Mouse (Mus musculus) left cerebral cortex, adult 8-10 months (tissue): ENCODE data around the gene Itpkb. TPM values are rescaled to one million over a fixed set of nuclear protein-coding genes. Genes with fewer than 3 reads are reported as not detected.

Experiments used
- DNase-seq, 2 experiments: peaks; one replicate each; pipeline ENCODE4 v3.0.0; 2022; ENCODE audit warnings: low spot score in 2 of 2
- total RNA-seq, 4 experiments: library from RNA; stranded (reverse); gene quantifications; 2 replicates each; pipeline ENCODE4 v1.2.4; 2022

Itpkb gene
- total RNA-seq, 4 experiments from 2014 or later = 19.7 to 26.2 (median 21.4) TPM

DNA sequence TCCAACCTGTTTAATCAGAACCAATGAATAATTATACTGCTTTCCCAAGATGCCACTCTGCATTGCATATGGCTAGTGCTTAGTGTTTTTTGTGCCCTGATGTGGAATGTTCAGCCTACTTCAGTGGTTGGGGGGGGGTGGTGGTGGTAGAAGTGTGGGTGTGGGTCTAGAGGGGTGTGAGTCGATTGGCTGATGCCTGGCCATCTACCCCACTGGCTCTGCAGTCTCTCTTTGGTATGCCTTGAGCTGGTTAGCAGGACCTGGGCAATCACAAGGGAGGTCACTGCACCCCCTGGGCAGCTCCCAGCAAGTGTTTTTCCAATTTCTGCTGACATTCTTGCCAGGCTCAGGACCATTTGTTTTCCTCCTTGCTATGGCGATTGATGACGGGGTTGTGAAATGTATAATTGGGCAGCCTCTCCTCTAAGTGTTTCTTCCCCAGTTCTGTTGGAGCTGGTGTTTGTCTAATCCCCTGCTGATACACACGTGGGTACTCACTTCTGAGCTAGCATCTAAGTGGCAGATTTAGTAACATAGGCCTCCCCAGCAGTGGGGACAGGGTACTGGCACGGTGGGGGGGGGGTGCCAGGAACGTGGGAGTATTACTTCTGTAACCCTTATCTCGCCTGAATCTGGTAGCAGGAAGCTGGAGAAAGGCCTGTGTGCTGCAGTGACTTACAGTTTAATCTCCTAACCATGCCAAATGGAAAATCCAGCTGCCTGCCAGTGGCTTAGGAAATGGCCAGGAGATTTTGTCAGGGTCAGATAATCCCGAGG lies 13.3 kb downstream of the Itpkb start:
- no peak for DNase-seq

DNA sequence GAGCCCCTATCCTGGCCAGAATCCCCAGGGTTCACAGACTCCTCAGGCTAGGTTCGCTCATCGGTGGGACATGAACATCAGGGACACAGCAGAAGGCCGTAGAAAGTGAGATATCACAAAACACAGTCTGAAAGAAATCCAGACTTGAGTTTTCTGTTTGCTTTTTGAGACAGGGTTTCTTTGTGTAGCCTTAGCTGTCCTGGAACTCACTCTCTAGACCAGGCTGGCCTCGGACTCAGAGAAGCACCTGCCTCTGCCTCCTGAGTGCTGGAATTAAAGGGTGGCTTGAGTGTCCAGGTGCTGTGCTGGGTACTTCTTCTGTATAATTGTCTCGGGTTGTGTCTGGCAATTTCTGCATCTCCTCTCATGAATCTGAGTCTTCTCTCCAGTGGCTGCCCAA lies 14.8 kb downstream of the Itpkb start:
- no peak for DNase-seq

DNA sequence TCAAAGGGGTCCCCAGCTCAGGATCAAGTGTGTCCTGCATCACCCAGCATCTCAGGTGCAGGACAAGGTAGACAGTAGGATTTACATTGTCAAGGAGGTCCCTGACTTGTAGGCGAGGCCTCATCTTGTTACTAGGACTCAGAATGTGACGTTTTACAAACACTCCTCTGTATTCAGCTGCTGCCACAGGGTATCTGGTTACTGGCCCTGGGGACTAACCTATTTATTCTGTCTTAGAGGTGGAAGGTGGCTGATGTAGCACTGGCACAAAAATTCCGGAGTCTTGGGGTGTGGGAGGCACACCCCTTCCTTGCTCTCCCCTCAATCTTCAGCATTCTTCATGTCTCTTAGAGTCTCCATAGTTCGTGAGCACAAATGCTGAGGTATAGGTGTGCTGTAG lies 16.8 kb downstream of the Itpkb start:
- no peak for DNase-seq

DNA sequence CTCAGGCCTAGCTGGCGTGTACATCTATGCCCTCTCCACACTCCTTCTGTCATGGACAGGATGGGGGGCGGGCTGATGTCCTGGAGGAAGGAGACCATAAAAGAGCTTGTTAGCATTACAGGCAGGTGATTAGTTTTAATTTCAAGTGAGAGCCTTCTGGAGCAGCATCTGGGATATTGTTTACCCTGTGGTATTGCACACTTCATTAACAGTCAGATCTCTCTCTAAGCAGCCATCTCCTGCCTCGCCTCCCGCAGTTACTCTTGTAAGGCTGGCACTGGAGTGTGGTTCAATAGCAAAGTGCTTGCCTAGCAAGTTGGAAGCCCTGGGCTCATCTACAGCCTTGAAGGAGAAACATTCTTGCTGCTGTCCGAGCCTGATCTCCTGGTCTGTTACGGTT lies 17.6 kb downstream of the Itpkb start:
- DNase-seq = no peak

DNA sequence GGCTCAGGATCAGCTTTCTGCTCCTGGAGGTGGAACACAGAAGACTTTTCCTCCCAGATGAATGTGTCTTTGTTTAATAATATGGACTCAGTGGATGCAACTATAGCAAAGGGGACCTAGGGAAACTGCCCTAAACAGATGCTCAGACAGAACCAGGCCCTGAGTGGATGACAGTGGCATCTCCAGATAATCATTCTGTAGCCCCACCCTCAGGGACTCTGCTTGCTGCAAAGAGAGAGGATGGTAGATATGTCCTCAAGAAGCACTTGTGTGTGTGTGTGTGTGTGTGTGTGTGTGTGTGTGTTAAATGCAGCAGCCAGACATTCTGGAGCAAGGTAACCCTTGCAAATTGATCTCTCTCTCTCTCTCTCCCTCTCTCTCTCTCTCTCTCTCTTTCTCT lies 18.8 kb downstream of the Itpkb start:
- DNase-seq = no peak

DNA sequence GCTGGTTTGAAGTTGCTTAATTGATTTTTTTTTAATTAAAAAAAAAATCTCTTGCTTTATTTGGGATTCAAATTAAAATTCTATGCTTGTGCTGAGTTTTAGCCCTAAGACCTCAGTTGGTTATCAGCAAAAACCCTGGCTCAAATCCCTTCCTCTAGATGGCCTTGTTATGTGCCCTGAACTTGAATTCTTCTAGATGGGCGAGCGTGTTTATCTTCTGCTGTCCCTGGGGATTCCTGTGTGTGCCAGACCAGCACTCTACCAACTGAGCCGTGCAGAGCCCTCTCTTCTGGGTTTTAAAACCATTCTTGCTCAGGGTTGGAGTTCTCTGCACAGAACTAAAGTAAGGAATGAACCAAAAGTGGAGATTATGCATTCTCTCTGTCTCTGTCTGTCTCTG lies 22.0 kb downstream of the Itpkb start:
- no peak for DNase-seq

DNA sequence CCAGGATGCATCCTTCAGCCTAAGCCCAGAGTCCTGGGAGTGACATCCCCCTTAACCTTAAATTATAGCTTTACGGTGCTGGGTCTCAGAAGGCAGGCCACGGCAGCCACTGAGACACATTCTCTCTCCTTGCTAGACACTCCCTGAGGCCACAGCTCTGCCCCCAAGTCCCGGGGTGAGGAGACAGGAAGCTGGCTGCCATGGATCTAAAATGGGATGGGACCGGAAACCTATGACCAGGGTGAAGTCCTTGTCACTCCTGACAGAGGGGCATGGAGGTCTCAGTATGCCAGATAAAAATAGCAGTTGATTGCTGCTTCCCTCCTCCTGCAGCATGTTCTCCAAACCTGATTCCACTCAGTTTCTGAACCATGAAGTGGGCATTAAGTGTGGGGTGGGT lies 23.8 kb downstream of the Itpkb start:
- DNase-seq = no peak

DNA sequence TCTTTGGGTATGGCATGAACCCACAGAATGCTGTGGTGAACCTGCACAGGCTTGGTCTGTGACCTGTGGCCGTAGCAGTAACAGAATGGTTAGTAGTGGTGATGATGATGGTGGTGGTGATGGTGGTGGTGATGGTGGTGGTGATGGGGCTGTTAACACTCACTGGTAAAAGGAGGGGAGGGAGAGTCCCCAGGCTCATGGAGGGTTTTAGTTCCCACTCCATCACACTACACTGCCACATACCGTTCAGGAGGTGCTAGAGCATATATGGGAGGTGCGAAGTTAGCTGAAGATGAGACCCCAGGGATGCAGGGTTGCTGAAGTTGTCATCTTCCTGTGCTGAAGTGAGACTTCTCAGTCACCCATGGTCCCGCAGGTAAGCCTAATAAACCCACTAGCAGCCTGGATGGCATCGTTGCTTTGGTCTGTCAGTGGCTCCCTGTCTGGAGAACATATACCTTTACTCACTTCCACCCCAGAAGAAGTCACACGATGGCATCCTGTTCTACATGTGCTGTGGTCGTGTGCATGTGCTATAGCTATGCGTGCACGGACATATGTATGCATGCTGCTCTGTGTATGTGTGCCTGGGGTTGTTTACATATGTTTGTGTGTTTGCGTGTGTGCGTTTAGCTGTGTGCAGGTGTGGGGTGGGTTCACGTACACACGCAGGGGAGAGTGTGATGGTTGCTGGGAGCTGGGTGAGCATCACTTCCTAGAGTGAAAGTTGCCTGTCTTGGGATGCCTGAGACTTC lies 24.9 kb downstream of the Itpkb start:
- DNase-seq = no peak

DNA sequence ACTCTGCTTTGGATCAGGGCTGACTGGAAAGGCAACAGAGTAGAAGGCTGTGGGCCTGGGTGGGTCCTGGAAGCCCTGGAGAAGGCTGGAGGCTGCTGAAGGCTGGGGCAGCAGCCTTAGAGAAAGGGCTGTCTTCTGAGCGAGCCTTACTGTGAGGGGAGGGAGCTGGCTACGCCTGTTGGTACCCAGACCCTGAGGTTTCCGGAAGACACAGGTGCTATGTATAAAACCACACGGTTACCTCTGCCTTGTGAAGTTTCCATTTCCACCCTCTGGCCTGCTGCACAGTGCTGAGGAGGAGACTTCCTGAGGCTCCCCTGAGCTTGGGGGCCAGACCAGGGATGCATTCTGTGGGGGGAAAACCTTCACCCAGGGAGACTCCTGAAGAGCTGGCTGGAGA lies 25.9 kb downstream of the Itpkb start:
- no peak for DNase-seq

DNA sequence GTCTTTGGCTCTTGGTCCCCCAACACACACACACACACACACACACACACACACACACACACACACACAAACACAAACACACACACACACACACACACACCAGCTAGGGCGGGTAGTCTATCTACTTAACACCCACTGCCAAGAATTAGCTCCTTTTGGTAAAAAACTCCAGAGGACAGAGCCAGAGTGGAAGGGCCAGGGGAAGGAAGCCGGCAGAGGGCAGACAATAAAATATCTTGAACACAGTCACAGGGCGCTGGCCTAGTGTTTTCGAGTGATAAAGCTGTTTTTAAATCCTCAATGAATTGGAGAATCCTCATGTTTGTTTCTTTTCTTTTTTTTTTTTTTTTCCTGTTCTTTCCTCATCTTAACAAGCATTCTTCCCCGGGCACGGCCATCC lies 26.6 kb downstream of the Itpkb start:
- no peak for DNase-seq

DNA sequence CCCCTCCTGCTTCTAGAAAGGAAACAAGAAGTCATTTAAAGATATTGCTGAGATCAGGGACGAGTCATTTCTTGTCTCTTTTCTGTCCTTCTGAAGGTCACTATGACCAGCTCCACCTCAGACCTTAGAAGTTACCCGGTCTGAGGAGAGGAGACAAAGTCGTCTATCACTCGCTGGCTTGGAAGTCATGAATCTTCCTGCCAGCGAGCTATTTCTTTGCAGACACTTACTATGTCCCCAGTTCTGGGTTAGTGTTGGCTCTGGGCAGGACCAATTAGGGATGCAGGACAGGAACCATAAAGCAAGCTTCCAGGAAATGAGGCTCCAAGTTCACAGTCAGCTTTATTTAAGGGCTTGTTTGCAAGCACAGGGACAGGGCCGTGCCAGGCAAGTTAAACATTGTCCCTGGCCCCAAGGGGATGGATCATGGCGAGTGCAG lies 27.6 kb downstream of the Itpkb start:
- DNase-seq = no peak

DNA sequence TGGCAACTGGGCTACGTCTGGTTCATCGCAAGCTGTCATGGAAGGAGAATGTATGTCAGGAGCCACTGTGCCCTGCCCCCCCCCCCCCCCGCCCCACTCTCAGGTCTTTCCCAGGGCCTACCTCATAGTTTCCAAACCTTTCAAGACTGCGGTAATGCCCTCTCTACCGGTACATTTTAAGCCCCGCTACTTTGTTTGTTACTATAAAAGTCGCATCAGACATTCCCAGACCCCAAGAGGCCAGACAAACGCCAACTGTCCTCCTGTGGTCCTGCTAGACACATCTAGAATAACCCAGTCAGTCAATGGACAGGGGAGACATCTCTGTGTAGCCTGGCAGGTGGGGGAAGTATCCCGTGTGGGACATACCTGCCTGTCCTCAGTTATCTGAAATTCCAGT lies 28.2 kb downstream of the Itpkb start:
- DNase-seq = no peak

DNA sequence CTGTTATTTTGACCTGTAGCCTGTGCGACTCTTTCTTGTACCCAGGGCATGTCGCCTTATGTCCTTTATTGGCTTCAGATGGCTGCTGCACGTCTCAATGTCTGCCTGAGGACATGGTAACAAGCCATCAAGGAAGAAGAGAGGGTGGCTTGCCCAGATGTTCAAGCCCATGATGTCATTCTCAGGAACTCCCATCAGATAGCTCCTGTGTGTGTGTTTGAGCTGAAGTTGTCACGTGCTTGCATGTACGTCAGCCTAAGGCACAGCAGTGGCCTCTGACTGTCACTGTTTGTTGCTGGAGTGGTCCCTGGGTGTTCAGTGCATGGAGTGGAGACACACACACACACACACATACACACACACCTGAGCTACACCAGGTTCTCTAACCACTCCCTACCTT lies 29.0 kb downstream of the Itpkb start:
- DNase-seq = no peak

DNA sequence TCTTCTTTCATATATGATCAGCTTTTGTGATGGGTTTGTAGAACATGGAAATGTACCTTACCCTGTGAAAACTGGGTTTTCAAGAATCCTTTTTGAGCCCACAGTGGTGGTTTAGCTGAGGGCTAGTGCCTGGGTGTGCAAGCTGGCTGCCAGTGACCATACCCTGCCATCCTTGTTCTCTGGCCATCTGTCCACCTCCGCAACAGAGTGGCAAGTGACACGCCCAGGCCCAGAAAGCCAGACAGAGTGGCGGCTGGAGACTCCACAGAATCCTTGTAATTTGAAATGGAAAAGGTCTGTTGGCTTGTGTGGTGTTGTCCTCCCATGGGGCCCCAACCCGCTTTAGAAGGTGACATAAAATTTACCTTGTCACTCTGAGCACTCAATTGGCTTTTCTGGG lies 31.9 kb downstream of the Itpkb start:
- no peak for DNase-seq

DNA sequence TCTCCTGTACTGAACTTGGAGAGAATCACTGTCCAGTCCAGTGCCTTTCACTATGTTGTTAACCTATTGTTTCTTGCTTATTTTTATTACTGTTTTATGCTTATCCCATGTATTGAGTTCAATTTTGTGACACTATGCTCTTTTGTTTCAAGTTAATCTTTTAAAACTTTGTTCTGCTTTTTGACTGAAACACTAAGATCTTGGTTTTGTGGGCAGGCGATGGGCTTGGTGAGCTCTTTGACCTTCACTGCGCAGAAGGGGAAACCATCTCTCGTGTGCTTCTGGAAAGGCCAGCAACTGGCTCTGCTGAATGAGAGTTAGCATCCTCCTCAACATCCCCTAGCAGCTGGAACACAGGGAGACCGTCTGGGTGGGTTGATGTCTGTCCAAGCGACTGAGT lies 32.6 kb downstream of the Itpkb start:
- no peak for DNase-seq

DNA sequence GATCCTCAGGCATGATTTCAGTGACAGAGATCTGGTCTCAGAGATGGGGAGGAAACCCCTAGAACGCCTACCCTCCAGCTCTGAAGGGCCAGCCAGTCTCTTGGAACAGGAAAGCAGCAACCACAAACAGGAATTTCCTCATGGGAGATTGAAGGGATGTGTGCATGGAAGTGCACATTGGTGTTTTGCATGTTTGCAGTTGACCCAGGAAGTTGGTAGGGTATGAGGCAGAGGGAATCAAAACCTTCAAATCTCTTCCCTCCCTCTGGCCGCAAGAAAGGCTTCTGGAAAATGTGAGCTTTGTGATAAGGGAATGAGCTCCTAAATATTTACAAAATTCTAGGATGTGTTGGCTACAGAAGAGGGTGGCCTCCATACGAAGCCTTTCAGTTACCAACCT lies 33.0 kb downstream of the Itpkb start:
- DNase-seq = no peak

DNA sequence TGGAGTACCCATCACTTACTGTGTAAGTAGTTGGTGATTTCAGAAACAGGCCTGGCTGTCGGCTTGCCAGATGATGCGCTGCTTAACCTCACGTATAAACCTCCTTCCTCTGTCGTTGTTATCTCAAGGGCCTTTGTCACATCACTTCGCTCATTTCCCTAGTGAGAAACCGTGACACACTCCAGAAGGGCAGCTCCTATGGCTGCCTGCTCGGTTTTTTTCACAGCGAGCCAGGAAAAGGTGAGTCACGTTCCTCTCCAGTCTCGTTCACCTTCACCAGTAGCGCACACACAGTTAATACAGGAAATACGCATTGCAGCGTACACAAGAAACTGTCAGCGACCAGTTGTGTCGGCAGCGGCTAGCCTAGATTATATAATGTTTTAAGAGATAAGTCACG lies 33.7 kb downstream of the Itpkb start:
- DNase-seq = no peak

DNA sequence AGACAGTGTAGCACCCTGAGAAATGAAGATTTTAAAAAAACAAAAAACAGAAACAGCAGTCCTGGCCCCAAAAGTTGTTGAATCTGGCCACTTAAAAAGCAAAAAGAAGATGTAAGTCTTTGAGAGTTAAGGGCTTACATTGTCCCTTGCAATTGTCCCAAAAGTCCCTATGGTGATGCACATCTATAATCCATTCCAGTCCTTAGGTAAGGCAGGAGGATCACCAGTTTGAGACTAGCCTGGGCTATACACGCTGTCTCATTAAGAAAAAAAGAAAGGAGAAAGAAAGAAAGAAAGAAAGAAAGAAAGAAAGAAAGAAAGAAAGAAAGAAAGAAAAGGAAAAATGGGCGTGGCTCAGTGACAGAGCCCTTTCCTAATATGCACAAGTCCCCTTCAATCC lies 34.4 kb downstream of the Itpkb start:
- no peak for DNase-seq

DNA sequence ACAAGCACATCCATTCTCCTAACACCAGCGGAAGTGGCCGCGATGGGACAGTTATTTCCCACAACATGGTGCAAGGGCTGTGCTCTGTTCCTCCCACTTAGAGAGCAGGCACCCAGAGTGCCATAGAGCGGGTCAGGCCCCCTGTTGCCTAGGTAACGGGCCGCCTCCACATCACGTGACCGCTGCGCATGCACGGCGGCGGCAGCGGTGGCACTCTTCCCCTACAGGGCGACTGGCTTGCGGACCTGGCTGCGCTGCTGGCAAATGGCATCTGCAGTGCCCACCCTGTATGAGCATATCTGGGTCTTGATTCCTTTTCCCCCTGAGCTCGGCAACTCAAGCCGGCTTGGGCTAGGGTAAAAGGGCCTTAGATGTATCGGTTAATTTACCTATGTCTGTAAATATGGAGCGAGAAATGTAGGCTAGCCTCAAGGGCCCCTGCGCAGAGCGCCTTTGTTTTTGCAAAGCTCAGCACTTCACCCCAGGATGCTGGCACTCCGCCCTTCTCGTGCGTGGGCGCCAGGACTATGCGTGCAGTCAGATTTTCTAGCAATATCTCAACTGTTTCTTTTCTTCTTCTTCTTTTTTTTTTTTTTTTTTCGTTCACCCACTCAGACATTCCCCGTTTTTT lies 35.0 kb downstream of the Itpkb start:
- DNase-seq = peak; percentile 90 to 93

DNA sequence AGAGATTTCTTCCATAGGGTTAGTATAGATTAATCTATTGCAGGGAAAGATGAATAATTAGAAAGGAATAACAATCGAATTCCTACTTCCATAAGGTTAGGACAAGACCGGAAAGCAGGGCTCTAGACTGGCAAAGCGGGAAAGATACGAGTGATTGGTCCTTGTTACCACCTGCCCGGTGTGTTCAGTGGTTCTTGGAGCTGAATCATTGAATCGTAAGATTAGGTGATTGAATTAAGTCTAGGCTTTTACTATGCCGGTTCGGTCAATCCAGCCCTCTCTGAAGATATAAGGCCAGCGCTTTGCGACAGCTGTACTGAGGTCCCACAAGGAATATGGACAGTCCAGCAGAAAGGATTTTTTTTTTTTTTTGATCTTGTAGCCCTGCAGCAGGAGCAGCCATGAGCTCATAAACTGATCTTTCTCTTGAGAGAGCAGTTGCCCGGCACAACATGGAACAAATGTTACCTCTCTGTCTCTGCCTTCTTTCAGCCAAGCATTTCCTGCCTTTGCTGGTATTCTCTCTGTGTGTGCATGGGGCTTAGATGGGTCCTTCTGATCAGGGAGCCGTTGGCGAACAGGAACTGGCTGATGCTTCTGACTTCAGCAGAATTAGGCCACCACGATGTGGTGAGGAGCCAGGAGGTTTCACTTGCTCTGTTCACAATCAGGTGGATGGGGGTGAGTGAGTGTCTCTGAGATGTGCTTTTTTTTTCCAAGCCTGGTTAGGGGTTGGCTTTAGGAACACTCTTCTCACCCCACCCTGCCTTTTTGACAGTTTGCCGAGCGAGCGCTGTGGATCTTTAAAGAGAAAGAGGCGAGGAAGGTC lies 35.9 kb downstream of the Itpkb start:
- DNase-seq = no peak

DNA sequence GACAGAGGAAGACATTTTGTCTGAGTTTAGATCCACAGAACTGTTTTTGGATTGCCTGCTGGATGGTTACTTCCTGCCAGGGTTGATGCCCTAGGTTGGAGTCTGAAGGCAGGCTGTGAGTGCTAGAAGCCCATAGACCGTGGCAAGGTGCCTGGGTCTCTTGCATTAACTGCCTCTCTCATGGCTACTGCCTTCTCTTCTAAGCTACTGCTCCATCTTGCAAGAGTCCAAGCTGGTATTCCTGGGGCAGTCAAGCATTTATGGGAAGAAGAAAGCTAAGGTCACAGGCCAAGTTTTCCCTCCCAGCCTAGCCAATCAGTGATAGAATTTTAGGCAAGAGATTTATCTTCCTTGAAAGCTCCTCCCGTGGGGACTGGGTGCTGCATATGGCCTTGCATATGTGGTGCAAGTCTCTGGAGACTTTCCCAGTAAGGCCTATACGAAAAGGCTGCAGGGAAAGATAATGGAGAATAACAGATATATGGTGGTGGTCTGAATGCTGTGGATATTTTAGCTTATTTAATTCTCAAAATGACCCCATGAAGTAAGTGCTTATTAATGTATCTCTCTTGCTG lies 36.8 kb downstream of the Itpkb start:
- no peak for DNase-seq
